Mouse (Mus musculus): ENCODE data around the gene Zfp260.
A peak's percentile ranks its signal among the peaks of the same experiment; 100 is the strongest.

The Zfp260 gene

GRCm38 (mm10) chr7:30094646-30095429 lies at the start of gene Zfp260:
Gene Zfp260 (plus strand): TSS chr7:30094777.
- H3K4me3 ChIP-seq (replicated peaks; ENCODE audit: low read length): peak within 1 kb of the TSS; percentile 89
- H3K4me1 ChIP-seq (replicated peaks; ENCODE audit: low read depth, low read length): peaks cover 62% of the 10 kb centered on the region
- H3K36me3 ChIP-seq (ENCODE audit: insufficient read depth, low read length): peaks cover 3% of the 10 kb centered on the region; the same call in 1 of the 2 replicates
- no peaks in the 10 kb centered on the region for H3K9me3 ChIP-seq (ENCODE audit: low read length)
- TF ChIP-seq NANOG (IDR thresholded peaks at IDR 0.05; ENCODE audit: borderline replicate concordance, low read length) (no peak), CTCF (conservative IDR thresholded peaks at IDR 0.05; ENCODE audit: low read length) (no peak), POU5F1 (IDR thresholded peaks at IDR 0.05; ENCODE audit: borderline replicate concordance, low read length) (no peak)
- no peaks in the 10 kb centered on the region for H3K27me3 ChIP-seq (ENCODE audit: insufficient read depth, low read length)

GRCm38 (mm10) chr7:30048126-30048525 lies 46.5 kb upstream of the Zfp260 start:
- no peaks in the 10 kb centered on the region for H3K9me3 ChIP-seq (ENCODE audit: low read length)
- peaks cover 13% of the 10 kb centered on the region for H3K36me3 ChIP-seq (ENCODE audit: insufficient read depth, low read length)
- H3K4me3 ChIP-seq (replicated peaks; ENCODE audit: low read length): no peak overlapping the region
- peaks cover 14% of the 10 kb centered on the region for H3K4me1 ChIP-seq (replicated peaks; ENCODE audit: low read depth, low read length)
- TF ChIP-seq NANOG (IDR thresholded peaks at IDR 0.05; ENCODE audit: borderline replicate concordance, low read length) (no peak), POU5F1 (IDR thresholded peaks at IDR 0.05; ENCODE audit: borderline replicate concordance, low read length) (no peak), CTCF (conservative IDR thresholded peaks at IDR 0.05; ENCODE audit: low read length) (no peak)
- H3K27me3 ChIP-seq (ENCODE audit: insufficient read depth, low read length): no peaks in the 10 kb centered on the region

GRCm38 (mm10) chr7:30050882-30051548 lies 43.6 kb upstream of the Zfp260 start, which contains the start of gene Zfp14:
Gene Zfp14 (minus strand): TSS chr7:30051380.
- H3K9me3 ChIP-seq (ENCODE audit: low read length): no peaks in the 10 kb centered on the region
- no peaks in the 10 kb centered on the region for H3K27me3 ChIP-seq (ENCODE audit: insufficient read depth, low read length)
- no peak for TF ChIP-seq NANOG (IDR thresholded peaks at IDR 0.05; ENCODE audit: borderline replicate concordance, low read length)
- TF ChIP-seq POU5F1 (IDR thresholded peaks at IDR 0.05; ENCODE audit: borderline replicate concordance, low read length): no peak
- TF ChIP-seq CTCF (conservative IDR thresholded peaks at IDR 0.05; ENCODE audit: low read length): no peak
- H3K4me3 ChIP-seq (replicated peaks; ENCODE audit: low read length): peak within 1 kb of the TSS; percentile 88
- H3K36me3 ChIP-seq (ENCODE audit: insufficient read depth, low read length): peaks cover 9% of the 10 kb centered on the region
- H3K4me1 ChIP-seq (replicated peaks; ENCODE audit: low read depth, low read length): peaks cover 17% of the 10 kb centered on the region

GRCm38 (mm10) chr7:30053591-30053990 lies 41.0 kb upstream of the Zfp260 start:
- Histone ChIP-seq H3K9me3 (ENCODE audit: low read length) (no peaks in the 10 kb centered on the region), H3K36me3 (ENCODE audit: insufficient read depth, low read length) (peaks cover 30% of the 10 kb centered on the region), H3K4me1 (replicated peaks; ENCODE audit: low read depth, low read length) (peaks cover 17% of the 10 kb centered on the region), H3K27me3 (ENCODE audit: insufficient read depth, low read length) (no peaks in the 10 kb centered on the region), H3K4me3 (replicated peaks; ENCODE audit: low read length) (no peak overlapping the region)
- TF ChIP-seq POU5F1 (IDR thresholded peaks at IDR 0.05; ENCODE audit: borderline replicate concordance, low read length) (no peak), CTCF (conservative IDR thresholded peaks at IDR 0.05; ENCODE audit: low read length) (no peak), NANOG (IDR thresholded peaks at IDR 0.05; ENCODE audit: borderline replicate concordance, low read length) (no peak)

GRCm38 (mm10) chr7:30060341-30060740 lies 34.2 kb upstream of the Zfp260 start:
- H3K36me3 ChIP-seq (ENCODE audit: insufficient read depth, low read length): peaks cover 74% of the 10 kb centered on the region
- H3K9me3 ChIP-seq (ENCODE audit: low read length): peaks cover 5% of the 10 kb centered on the region; the same call in 1 of the 2 replicates
- TF ChIP-seq POU5F1 (IDR thresholded peaks at IDR 0.05; ENCODE audit: borderline replicate concordance, low read length) (no peak), CTCF (conservative IDR thresholded peaks at IDR 0.05; ENCODE audit: low read length) (no peak), NANOG (IDR thresholded peaks at IDR 0.05; ENCODE audit: borderline replicate concordance, low read length) (no peak)
- H3K27me3 ChIP-seq (ENCODE audit: insufficient read depth, low read length): no peaks in the 10 kb centered on the region
- H3K4me1 ChIP-seq (replicated peaks; ENCODE audit: low read depth, low read length): peaks cover 20% of the 10 kb centered on the region
- H3K4me3 ChIP-seq (replicated peaks; ENCODE audit: low read length): no peak overlapping the region

- no peaks in the 10 kb centered on the region for H3K27me3 ChIP-seq (ENCODE audit: insufficient read depth, low read length)
- H3K4me3 ChIP-seq (replicated peaks; ENCODE audit: low read length): peak overlapping the region; percentile 18; the same call in 1 of the 2 replicates
- peaks cover 68% of the 10 kb centered on the region for H3K36me3 ChIP-seq (ENCODE audit: insufficient read depth, low read length)
- TF ChIP-seq POU5F1 (IDR thresholded peaks at IDR 0.05; ENCODE audit: borderline replicate concordance, low read length): no peak
- TF ChIP-seq NANOG (IDR thresholded peaks at IDR 0.05; ENCODE audit: borderline replicate concordance, low read length): no peak
- peak; percentile 95 for TF ChIP-seq CTCF (conservative IDR thresholded peaks at IDR 0.05; ENCODE audit: low read length)
- peaks cover 5% of the 10 kb centered on the region; the same call in 1 of the 2 replicates for H3K9me3 ChIP-seq (ENCODE audit: low read length)
- H3K4me1 ChIP-seq (replicated peaks; ENCODE audit: low read depth, low read length): peaks cover 21% of the 10 kb centered on the region
Measured at GRCm38 (mm10) chr7:30062478-30062877, 32.1 kb upstream of the Zfp260 start.

GRCm38 (mm10) chr7:30064622-30065021 lies 30.0 kb upstream of the Zfp260 start:
- TF ChIP-seq CTCF (conservative IDR thresholded peaks at IDR 0.05; ENCODE audit: low read length): peak; percentile 71
- no peak for TF ChIP-seq NANOG (IDR thresholded peaks at IDR 0.05; ENCODE audit: borderline replicate concordance, low read length)
- H3K9me3 ChIP-seq (ENCODE audit: low read length): peaks cover under 1% of the 10 kb centered on the region; the same call in 1 of the 2 replicates
- peaks cover 21% of the 10 kb centered on the region for H3K4me1 ChIP-seq (replicated peaks; ENCODE audit: low read depth, low read length)
- H3K27me3 ChIP-seq (ENCODE audit: insufficient read depth, low read length): no peaks in the 10 kb centered on the region
- no peak overlapping the region for H3K4me3 ChIP-seq (replicated peaks; ENCODE audit: low read length)
- H3K36me3 ChIP-seq (ENCODE audit: insufficient read depth, low read length): peaks cover 68% of the 10 kb centered on the region

All from E14TG2a.4 (cell line).